Mouse (Mus musculus) mature B cell (primary cell): ENCODE measurements around the gene Pax8.

Experiments
- in situ Hi-C: fragments of 300-500 bp; cut with MboI; formaldehyde crosslinking; loops from 2 replicates; pipeline ENCODE4 v1.14.3; 2019

Gene Pax8

DNA sequence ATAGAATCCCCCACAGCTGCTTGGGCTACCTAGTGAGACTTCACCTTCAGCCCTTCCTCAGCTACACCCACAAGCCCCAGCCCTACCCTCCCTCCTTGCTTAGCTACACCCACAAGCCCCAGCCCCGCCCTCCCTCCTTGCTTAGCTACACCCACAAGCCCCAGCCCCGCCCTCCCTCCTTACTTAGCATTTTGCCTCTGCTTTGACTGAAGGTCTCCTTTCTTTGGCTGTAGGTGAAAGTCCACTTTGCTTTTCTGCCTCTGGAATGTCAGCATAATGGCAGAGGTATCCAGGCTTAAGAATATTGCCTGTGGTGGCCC, 14.6 kb downstream of the Pax8 start:
- in situ Hi-C loops = no loop called here

DNA sequence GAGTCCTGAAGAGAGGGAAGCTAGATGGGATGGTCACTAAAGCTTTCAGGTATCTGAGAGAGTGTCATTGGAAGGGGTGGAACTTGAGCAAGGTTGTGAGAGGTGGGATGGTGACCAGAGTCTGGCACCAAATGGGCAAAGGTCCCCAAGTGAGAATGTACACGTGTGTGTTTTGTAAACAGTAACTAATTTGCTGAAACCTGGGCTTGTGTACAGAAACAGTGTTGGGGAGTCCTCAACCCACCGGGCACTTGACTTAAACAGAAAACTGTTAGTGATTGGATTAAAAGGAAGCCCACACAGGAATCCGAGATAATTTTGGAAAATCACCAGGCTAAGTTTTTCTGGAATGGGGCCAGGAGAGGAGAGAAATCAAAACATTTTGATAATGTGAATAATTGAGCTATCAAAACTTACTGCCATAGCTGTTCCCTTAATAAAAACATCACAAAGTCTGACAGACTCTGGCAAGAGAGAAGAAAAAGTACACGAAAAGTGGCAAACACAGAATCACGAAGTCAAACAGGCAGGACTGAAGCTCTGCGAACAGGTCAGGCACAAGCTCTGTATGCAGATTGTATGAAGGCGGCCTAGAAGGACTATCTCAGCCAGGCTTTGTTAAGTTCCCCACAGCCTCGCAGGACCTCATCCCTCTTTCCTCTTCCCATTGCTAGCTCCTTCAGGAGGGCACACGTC, 15.1 kb downstream of the Pax8 start:
- in situ Hi-C loops = no loop called here

DNA sequence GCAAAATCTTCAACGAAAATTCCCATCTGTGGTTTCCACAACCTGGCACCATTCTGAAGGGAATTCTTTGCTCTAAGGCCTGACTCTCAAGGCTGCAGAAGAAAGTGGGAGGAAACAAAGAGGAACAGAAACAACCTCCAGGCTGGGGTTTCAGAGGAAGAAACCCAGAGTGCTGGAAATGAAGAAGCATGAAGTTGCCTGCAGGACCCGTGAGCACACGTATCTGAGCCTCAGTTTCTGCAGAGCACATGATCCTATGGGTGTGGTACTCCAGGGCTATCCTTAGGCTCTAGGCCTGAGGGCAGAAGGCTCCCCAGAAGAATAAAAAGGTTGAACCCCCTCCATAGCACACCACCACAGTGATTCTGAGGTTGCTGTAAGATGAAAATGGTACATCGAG, 18.6 kb downstream of the Pax8 start:
- in situ Hi-C loops = no loop called here

DNA sequence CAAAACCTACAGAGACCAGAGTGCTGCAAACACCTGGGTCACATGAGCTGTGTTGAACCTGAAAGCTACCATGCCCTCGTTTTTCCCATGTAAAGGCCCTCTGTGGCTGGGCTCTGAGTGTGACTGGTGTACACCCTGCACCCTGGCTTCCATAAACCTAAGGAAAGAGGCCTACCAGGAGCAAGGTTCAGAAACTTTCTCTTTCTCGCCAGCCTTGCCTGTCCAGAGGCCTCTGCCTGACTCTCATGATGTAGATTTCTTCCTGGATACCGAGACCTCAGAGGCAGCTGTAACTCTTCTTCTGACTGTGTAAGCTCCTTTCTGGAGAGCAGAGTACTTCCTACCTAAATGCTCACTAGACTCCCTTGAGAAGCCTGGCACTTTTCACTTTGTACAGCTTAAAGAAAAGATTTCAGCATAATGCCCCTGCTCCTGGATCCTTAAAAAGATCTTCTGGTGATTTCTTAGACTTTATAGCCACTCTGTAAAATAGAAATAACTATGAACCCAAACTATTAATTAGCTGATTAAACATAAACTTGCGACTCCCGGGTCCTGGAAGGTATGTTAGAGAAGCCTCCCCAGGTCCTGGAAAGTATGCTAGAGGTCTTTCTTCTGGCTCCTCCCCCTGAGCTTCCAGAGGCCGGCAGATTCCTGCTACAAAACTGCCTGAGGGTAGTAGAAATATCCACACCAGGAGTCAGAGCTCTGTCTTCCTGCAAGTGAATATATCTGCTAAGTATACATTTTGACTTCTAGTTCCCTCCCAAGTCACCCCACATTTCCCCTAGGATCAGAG, 20.1 kb downstream of the Pax8 start:
- in situ Hi-C loops = no loop called here

DNA sequence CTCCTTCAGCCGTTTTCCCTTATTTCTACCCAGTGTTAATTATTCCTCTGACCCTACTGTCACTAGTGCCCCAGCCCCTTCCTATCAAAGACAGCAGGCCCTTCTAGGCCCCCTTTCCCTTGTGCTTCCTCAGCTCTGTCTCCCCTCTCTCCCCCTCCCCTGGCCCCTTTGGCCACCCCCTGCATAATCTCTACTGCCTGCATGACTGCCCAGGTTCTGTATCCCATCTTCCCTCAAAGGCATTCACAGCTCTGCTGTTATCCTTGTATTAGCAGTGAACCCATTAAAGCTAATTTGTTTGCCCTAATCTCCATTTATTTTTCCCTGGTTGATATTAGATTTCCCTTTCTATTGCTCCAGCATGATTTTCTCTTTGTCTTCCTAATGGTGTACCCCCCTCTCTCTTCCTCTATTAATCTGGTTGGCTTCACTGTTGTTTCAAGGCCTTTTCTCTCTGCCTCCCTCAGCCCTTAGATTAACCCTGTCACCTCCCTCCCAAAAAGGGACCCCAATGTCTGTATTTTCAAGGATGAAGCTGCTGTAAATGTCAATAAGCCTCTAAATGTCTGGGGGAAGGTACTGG, 20.9 kb downstream of the Pax8 start:
- in situ Hi-C loops = no loop called here

DNA sequence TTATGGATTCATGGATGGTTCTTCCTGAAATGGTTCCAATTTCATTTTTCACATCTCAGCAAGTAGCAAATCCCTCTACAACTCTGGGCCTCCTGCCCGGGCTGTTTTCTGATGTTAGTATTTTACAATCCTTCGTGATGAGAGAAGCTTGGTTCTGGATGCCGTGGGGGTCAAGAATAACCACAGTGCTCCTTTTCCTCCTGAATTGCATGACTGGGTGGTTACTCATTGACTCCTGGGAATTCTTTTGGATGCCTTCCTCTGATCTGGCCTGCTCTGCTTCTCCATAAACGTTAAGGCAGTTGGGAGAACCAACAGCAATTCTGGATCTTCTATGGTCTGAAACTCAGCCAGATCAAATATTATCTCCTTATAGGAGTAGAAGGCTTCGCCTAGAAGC, 22.2 kb downstream of the Pax8 start:
- in situ Hi-C loops = no loop called here

DNA sequence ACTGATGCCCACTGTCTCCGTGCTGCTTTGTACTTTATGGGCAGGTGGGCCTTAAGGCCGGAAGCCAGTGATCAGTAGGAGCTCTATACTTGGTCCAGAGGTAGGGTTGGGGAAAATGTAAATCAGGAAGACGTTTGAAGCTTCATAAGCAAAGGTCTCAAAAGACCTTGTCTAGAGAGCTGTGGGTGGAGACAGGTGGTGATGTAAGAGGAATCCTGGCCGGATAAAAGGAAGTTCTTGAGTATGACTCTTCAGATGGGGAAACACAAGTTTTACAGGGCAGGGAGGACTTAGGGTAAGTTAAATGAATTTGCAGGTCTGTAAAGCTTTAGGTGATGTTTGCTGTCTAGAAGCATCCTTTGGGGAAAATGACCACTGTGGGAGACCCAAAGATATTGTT, 26.3 kb downstream of the Pax8 start:
- in situ Hi-C loops = no loop called here

DNA sequence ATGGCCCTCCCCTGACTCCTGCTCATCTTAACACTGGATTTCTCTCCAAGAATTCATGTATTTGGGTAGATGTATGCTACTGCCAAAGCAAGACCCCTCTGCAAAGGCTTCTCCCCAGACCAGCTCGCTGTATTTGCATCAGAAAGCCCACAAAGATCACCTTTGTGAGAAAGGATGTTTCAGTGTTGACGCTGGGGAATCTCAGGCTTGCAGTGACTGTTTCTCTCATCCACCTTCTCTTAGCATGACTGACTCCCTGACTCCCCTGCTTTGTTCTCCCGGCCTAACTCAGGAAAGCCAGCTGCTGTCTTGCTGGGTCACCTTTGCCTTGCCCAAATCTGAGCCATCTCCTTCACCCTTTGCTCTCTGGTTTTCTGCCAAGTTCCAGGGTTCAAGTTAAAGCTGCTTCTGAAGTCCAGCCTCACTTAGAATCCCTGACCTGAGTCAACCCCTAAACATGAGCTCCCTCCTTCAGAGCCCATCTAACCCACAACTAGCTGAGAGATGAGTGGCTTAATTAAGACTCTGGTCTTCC, 32.1 kb downstream of the Pax8 start:
- in situ Hi-C loops = no loop called here

DNA sequence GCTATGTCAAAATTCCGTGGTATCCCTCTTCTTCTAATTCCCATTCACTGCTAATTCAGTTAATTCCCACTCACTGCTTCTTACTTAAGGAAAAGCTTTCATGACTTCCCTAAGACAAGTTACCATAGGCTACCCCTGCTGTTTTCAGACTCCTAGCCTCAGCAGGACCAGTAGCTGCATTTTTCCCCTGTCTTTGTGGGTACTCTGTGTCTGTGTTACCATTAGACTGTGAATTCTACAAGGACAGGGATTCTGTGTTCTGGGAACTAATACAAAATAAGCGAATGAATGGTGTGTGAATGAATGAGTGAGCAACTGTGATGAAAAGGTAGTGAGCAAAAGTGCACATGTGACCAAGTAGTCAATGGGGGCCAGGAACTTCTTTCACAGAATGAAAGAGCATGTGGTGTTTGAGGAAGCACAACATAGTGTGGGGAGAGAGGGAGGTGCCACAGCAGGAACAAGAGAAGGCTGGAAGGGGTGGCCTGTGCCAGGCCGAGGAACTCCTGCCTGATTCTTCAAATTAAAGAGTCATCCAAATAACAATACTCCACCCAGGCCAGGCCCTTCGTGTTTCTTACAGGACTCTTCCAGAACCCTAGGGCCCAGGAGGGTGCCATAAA, 33.0 kb downstream of the Pax8 start:
- in situ Hi-C loops = no loop called here

DNA sequence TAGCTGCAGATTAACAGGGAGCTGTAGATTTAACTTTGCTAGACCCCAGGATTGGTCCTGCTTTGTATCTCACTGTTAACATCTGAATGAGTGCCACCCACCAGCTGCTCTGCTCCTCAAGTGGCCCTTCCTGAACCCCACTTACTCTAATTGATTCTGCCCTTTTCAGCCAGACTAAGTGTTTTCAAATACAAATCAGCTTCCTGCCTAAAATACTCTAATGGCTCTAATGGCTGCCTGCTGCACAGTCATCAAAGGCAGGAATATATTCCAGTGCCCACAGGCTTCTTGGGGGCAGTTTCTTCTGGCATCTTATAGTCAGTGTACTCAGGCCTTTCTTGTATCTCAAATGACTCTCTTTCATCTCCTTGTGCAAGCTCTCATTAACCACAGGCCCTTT, 33.5 kb downstream of the Pax8 start:
- in situ Hi-C loops = no loop called here

DNA sequence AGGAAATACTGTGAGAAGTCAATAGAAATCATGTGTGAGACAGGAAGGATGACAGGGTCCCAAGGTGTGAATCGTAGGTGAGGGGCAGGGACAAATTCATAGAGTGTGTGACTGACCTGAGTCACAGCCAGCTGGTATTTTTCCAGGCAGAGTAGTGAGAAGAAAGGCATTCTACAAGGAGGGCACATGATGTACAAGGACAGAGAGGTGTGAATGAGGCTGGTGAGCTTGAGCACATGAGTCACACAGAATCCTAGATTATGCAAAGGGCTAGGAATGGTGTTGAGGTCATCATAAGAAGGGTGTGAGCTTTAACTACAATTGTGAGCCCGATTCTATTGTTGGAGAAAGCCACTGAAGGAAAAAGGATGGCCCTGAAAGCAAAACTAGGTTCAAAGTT, 35.3 kb downstream of the Pax8 start:
- in situ Hi-C loops = no loop called here

DNA sequence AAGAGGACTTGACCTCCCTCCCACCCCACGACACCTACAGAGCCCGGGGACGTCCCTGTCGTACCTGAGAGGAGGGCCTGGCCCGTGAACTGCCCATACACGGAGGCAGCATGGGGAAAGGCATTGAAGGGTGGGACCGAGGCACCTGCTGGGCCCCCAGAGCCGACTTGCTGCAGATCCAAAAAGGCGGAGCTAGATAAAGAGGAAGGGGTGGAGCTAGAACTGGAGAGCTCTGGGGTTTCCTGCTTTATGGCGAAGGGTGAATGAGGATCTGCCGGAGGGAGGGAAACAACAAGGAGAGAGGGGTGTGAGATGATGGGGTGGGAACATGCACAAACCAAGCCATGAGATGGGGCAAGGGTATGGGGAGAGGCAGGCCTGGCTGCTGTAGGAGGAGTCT, 39.7 kb downstream of the Pax8 start:
- in situ Hi-C loops = no loop called here

DNA sequence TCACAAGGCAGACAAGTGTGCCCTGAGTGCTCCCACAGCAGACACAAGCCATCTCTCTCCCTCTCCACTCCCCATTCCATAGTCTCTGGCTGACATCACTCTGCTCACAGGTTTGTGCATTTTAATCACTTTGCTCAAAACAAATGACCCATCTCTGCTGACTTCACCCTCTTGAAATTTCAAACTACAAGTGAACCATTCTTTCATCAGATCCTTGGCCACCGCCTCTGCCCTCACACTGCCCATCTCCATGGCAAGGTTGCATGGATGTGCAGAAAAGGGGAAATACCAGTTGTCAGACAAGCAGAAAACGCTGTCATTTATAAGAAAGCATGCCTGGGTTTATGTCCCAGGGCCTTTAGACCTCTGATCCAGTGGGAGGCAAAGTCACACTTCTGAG, 40.7 kb downstream of the Pax8 start:
- in situ Hi-C loops = no loop called here

DNA sequence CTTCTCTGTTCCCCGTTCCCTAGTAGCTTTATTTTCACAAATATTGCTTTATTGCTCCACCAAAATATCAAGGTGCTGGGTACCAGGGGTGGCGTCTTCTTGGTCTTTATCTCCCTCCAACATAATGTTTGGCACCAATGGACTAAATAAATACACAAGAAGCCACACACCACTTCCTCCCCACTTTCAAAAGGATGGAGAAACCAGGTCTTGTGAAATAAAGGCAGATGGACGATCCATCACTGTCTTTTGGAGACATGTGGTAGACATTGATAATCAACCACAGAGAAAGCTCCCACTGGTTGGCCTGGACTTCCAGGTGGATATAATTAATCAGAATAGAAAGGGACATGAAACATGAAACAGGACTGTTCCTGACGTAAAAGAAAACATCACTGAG, 45.6 kb downstream of the Pax8 start:
- in situ Hi-C loops = no loop called here

DNA sequence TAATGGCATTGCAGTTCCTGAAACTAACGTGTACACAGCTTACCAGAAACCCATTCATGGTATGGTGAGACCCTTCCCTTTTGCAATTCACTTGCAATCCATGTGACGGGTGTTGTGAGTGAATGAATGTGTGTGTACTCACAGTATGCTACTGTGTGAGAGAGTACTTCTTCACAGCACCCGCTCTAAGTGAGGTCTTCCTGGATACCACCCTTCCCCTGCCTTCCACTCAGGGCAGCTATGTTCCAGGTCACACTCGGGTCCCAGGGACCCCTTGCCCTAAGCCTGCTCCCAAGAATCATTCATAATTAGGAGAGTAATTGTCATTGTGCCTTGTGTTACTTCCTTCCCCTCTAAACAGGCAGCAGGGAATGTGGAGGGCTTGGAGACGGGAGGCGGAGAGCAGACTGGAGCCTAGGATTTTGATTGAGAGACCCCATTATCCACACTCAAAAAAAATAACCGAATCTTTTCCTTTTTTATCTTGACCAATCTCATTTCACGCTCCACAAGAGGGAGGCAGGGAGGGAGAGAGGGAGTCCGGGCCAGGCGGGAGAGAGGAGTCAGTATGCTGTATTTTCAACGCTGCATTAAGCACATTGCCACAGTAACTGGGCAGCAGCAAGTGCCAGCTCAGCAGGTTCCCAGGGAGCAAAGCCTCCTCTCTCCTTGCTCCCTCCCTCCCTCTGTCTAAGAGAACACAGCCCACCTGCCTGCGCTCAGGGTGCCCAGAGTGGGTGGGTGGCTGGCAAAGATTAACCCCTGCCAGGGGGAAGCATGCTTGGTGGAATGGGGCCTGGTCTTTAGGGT, 47.3 kb downstream of the Pax8 start:
- in situ Hi-C loops = no loop called here

DNA sequence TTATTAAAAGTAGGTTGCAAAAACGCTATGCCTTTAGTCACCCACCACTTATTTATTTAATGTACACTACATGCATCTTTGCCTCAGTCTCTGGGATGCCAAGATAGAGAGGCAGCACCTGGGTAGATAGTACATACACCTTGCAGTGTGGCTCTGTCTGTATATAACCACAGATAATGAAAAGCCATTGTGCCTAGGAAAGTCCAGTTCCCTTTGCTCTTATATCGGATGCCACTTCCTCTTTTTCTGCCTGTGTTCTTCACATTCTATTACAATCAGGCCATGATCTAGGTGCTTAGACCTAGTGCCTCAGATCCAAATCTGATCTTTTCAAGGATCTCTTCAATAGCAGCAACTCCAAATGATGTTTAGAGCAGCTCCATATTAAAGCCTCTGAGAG, 49.8 kb downstream of the Pax8 start:
- in situ Hi-C loops = no loop called here

DNA sequence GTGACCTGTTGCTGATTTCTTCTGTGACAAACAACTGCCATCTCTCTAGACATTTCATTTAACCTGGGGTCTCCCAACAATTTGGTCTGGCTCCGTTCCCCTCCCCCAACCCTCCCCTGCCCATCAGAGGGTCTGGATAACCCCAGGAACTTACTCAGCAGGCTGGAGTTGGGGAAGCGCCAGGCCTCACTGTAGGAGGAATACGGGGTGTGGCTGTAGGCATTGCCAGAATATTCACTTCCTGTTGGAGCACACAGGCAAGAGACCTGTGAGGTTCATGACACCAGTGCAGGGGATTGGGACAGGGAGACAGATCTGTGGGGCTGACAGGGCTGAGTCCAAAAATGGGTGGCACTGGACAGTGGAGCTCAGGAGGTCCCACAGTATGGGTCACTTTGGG, 52.6 kb downstream of the Pax8 start:
- in situ Hi-C loops = no loop called here

DNA sequence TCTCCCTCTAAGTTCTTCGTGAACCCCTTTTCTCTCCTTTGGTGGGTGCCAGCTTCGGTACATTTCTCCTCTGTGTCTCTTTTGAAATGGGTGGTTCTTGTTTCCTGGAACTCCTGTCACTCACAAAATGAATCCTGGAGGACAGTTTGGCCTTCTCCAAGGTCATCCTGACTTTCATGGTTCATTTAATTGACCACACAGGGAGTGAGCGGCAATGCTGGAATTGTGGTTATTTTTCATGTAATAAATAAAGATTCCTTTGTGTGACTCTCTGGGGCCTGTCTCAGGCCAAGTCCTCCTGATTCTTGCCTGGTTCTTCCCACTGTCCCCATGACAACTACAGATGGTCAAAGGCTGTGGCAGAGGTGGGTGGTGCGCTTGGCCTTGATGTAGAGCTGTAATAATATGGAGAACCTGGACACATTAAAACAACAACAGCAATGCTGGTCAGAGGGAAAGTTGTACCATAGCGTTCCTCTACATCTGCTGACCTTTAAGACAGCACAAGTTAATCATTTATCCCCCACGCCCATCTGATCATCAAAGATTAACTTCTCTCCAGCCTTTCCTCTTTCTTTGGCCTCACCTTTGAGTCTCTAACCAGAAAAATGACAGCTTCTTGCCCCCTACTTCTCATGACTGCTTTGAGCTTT, 54.1 kb downstream of the Pax8 start:
- in situ Hi-C loops = no loop called here

DNA sequence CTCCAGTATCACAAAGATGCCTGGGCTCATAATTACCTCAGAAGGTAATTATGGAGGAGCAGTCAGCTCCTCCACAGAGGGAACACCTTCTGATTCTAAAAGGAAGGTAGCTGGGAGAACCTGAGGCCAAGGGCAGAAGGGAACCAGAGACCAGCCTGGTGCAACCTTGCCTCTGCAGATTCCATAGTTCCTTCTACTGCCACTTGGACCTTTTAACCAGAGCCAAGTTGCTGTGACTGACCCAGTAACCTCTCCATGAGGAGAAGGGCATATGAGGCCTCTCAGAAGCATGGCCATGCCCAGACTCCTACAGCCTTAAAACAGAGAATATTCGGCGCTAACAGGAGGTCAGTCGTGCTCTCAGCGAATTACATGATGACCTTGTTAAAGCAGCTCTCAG, 57.8 kb downstream of the Pax8 start:
- in situ Hi-C loops = no loop called here

DNA sequence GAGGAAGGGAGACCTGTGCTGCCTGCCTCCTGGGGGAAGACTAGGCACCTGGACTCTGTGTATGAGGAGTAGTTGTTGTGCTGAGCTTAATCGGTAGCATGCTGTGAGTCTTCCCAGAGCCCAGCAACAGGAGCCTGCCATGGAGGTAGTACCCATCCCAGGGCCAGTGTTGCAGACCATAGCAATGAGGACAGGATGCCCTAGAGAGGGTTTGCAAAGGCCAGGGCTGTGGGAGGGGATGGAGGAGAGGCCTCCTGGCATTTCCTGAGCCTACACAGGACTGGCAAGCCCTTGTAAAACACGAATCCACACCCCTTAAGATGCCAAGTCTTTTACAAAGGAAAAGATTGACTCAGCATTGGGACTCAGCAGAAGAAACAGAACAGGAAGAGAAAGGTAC, 58.3 kb downstream of the Pax8 start:
- in situ Hi-C loops = no loop called here

DNA sequence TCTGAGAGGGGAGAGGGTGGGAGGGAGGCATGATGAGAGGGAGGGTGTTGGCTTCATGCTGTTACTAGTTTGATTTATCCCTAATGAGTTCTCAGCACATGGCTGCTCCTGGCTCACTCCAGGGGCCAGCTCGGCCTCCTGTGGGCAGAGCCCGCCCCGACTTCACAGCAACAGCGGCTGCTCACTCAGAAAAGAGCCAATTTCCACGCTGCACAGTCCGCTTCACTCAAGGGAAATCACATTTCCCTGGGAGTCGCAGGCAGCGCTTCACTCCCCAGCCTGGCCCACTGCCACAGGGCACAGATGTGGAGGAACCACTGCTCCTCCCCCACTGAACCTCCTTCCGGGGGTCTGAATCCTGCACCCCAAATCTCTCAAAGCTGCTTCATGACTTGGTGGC, 58.7 kb downstream of the Pax8 start:
- in situ Hi-C loops = no loop called here
